Mouse (Mus musculus) intestine, postnatal 0 days (tissue): ENCODE data around the gene Atp2b1. TPM values are rescaled to one million over a fixed set of nuclear protein-coding genes. Genes with fewer than 3 reads are reported as not detected.
"Not testable (repeated sequence)": the region's sequence is repeated elsewhere in the genome, so short reads cannot be mapped to it uniquely, and the experiment has no call there.

ENCODE experiments used
- ATAC-seq: fragments of 200-750 bp; cut with Nextera tagmentation; 2 replicates; pipeline ENCODE4 v1.8.0; 2017; ENCODE audit warnings: mild to moderate bottlenecking, moderate TSS enrichment, moderate library complexity
- H3K27ac ChIP-seq: fragments of 300-500 bp; sonication (generic); 2 replicates; pipeline ENCODE4 v1.5.1; 2014; ENCODE audit warnings: mild to moderate bottlenecking, low read depth, low read length, moderate library complexity
- H3K27me3 ChIP-seq: fragments of 300-500 bp; sonication (generic); replicated peaks from 2 replicates; pipeline ENCODE4 v1.6.1; 2014; ENCODE audit warnings: low read length, mixed read lengths; ENCODE audit not compliant: control insufficient read depth, insufficient read depth
- H3K36me3 ChIP-seq: fragments of 300-500 bp; sonication (generic); 2 replicates; pipeline ENCODE4 v1.6.1; 2014; ENCODE audit warnings: mild to moderate bottlenecking, moderate library complexity; ENCODE audit not compliant: control insufficient read depth, insufficient read depth
- H3K4me1 ChIP-seq: fragments of 300-500 bp; sonication (generic); replicated peaks from 2 replicates; pipeline ENCODE4 v1.6.1; 2014; ENCODE audit warnings: antibody characterized with exemption, low read length, mixed read lengths; ENCODE audit not compliant: control insufficient read depth, insufficient read depth
- H3K4me2 ChIP-seq: fragments of 300-500 bp; sonication (generic); replicated peaks from 2 replicates; pipeline ENCODE4 v1.6.1; 2014; ENCODE audit warnings: low read depth, mild to moderate bottlenecking, moderate library complexity
- H3K4me3 ChIP-seq: fragments of 300-500 bp; sonication (generic); 2 replicates; pipeline ENCODE4 v1.5.1; 2014; ENCODE audit warnings: low read depth, low read length
- H3K9ac ChIP-seq: fragments of 300-500 bp; sonication (generic); 2 replicates; pipeline ENCODE4 v1.6.1; 2014; ENCODE audit warnings: mild to moderate bottlenecking, low read depth, low read length
- H3K9me3 ChIP-seq: fragments of 300-500 bp; sonication (generic); 2 replicates; pipeline ENCODE4 v1.6.1; 2016; ENCODE audit warnings: mixed run types; ENCODE audit not compliant: control insufficient read depth
- CTCF ChIP-seq: sonication (generic); IDR thresholded peaks from 2 replicates; pipeline ENCODE4 v1.5.1; 2016; ENCODE audit warnings: low read depth, mild to moderate bottlenecking, control low read depth, antibody characterized with exemption, moderate library complexity
- WGBS: fragments of 180-500 bp; shearing (Covaris S2); extraction: QIAGEN DNeasy Blood & Tissue Kit; methylation state at CpG from one replicate; pipeline ENCODE4 v1.1.7; 2014; 5-methylcytosine and 5-hydroxymethylcytosine counted together
- polyA plus RNA-seq: library from polyadenylated mRNA; unstranded; fragments of >200 nt; fragmentation: Nextera tagmentation; extraction: Ambion mirVana; gene quantifications from 2 replicates; pipeline ENCODE4 v1.2.1, GENCODE M21; 2015

The Atp2b1 gene
- polyA plus RNA-seq, 1 experiment from 2014 or later: 179 TPM

GRCm38 (mm10) chr10:98993186-98993585 lies 79.0 kb downstream of the Atp2b1 start:
- no peak for ATAC-seq
- Histone ChIP-seq H3K4me1 (no peaks in the 10 kb centered on the region), H3K9ac (no peak overlapping the region), H3K4me3 (no peak overlapping the region), H3K4me2 (no peak overlapping the region), H3K27me3 (no peaks in the 10 kb centered on the region), H3K27ac (no peak overlapping the region), H3K9me3 (no peaks in the 10 kb centered on the region), H3K36me3 (peaks cover 71% of the 10 kb centered on the region)
- TF ChIP-seq CTCF: no peak
- 93% methylated on average over 8 of the region's 8 CpGs for WGBS

- 88% methylated on average over 6 of the region's 6 CpGs for WGBS
- H3K4me3 ChIP-seq, H3K27ac ChIP-seq, H3K9ac ChIP-seq, H3K4me2 ChIP-seq, H3K4me1 ChIP-seq, H3K9me3 ChIP-seq, H3K27me3 ChIP-seq, ATAC-seq: not testable (repeated sequence)
- peak; percentile 44 for TF ChIP-seq CTCF
- H3K36me3 ChIP-seq: peaks cover 84% of the 10 kb centered on the region
Observed at GRCm38 (mm10) chr10:98995016-98995747, 81.0 kb downstream of the Atp2b1 start.

GRCm38 (mm10) chr10:99004866-99005265 lies 90.7 kb downstream of the Atp2b1 start:
- Histone ChIP-seq H3K9ac (no peak overlapping the region), H3K4me1 (no peaks in the 10 kb centered on the region), H3K4me3 (no peak overlapping the region), H3K36me3 (peaks cover 57% of the 10 kb centered on the region), H3K4me2 (no peak overlapping the region), H3K27me3 (no peaks in the 10 kb centered on the region), H3K9me3 (no peaks in the 10 kb centered on the region), H3K27ac (no peak overlapping the region)
- WGBS: 79% methylated on average over 3 of the region's 3 CpGs
- no peak for TF ChIP-seq CTCF
- ATAC-seq: no peak

- no peaks in the 10 kb centered on the region for H3K9me3 ChIP-seq
- peaks cover 54% of the 10 kb centered on the region for H3K36me3 ChIP-seq
- H3K27ac ChIP-seq: no peak overlapping the region
- no peak for ATAC-seq
- no peak overlapping the region for H3K4me3 ChIP-seq
- H3K9ac ChIP-seq: no peak overlapping the region
- no peak for TF ChIP-seq CTCF
- H3K27me3 ChIP-seq: no peaks in the 10 kb centered on the region
- H3K4me2 ChIP-seq: no peak overlapping the region
- WGBS: 50% methylated on average over 3 of the region's 3 CpGs
- H3K4me1 ChIP-seq: no peaks in the 10 kb centered on the region
Observed at GRCm38 (mm10) chr10:99011084-99011483, 96.9 kb downstream of the Atp2b1 start.

- H3K36me3 ChIP-seq: peaks cover 63% of the 10 kb centered on the region
- no peak overlapping the region for H3K4me2 ChIP-seq
- TF ChIP-seq CTCF: no peak
- H3K9ac ChIP-seq: no peak overlapping the region
- H3K4me1 ChIP-seq: no peaks in the 10 kb centered on the region
- no peak overlapping the region for H3K4me3 ChIP-seq
- H3K9me3 ChIP-seq: no peaks in the 10 kb centered on the region
- H3K27ac ChIP-seq: no peak overlapping the region
- WGBS: 85% methylated on average over 5 of the region's 5 CpGs
- no peak for ATAC-seq
- no peaks in the 10 kb centered on the region for H3K27me3 ChIP-seq
Observed at GRCm38 (mm10) chr10:99012086-99012485, 97.9 kb downstream of the Atp2b1 start.

GRCm38 (mm10) chr10:99014737-99015136 lies 100.5 kb downstream of the Atp2b1 start:
- H3K9ac ChIP-seq: no peak overlapping the region
- no peak overlapping the region for H3K4me2 ChIP-seq
- no peak overlapping the region; the same call in 1 of the 2 replicates for H3K27ac ChIP-seq
- TF ChIP-seq CTCF: no peak
- H3K9me3 ChIP-seq: no peaks in the 10 kb centered on the region
- no peak overlapping the region for H3K4me3 ChIP-seq
- no peaks in the 10 kb centered on the region for H3K4me1 ChIP-seq
- peaks cover 78% of the 10 kb centered on the region for H3K36me3 ChIP-seq
- no peaks in the 10 kb centered on the region for H3K27me3 ChIP-seq
- ATAC-seq: no peak
- 92% methylated on average over 13 of the region's 13 CpGs for WGBS
